9 mouse cellular contexts compared by ENCODE assay signal in the genomic region with DNA sequence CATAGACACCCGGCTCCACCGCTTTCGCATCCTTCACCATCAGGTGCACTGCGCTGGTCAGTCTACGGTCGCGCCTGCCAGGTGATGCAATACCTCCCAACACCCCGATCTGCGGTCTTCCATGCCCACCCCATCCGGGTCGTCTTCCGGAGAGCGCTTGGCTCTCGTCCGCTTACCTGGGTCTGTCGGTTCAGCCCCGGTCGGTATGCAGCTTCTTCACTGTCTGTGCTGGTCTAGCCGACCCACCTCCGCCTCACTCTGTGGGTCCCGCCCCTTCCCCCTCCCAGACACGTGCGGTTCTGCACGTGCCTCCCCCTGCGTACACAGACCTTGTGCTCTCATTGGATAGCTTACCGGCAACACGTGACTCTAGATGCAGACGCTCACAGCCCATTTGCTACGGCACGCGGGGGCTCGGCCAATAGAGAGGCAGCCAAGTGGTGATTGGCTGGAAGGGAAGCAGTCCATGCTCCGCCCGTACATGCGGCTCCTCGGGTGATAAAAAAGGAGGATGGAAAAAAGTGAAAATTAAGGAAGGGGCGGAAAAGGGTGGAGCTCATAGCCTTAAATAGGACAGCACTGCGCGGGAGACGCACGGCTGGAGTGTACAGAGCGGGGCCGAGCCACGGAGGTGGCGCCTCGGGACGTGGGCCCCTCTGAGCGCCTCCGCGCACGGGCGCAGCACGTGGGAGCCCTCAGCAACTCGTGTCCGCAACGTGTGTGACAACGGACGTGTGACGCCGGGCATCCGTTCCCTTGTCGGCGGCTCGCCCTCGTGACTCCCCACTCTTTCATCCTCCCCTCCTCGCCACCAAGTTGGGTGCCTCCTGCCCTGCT. TPM values are rescaled to one million over a fixed set of nuclear protein-coding genes. Genes with fewer than 3 reads are reported as not detected.
DNase-seq lines count a peak whose midpoint lies in the region; ATAC-seq and TF ChIP-seq lines count a peak whose summit lies in the region.
"Had no signal": no experiment of that assay in that cellular context is flagged by ENCODE, and none has a peak within 500 bp of the region (broad histone marks: within the 10 kb centered on the region; RNA-seq: fewer than 3 reads in every experiment).

A gene (minus strand): TSS at position 273 of the 837 bp plus-strand sequence.

- H3K36me3 ChIP-seq in embryonic facial prominence, embryonic 14.5 days (ENCODE audit: control insufficient read depth, insufficient read depth, low read length), result no peaks in the 10 kb centered on the region
- 0 out of 2 replicates have a peak, but pooled peaks cover 3% of the 10 kb centered on the region for H3K36me3 ChIP-seq in heart, adult 2 months (ENCODE audit: control insufficient read depth, insufficient read depth, low read length)
- H3K36me3 ChIP-seq in limb, embryonic 12.5 days, result no peaks in the 10 kb centered on the region
- no peaks in the 10 kb centered on the region for H3K36me3 ChIP-seq in midbrain, embryonic 14.5 days (ENCODE audit: control insufficient read depth, insufficient read depth, low read length)

- peak; percentile 95 for TF ChIP-seq EP300 in heart, adult 2 months (IDR thresholded peaks at IDR 0.05; ENCODE audit: insufficient read depth, low read depth, low read length)

- no peak for TF ChIP-seq CTCF in bone marrow, adult 2 months (IDR thresholded peaks at IDR 0.05; ENCODE audit: control insufficient read depth, insufficient read depth, low read length)
- TF ChIP-seq CTCF in heart, adult 2 months (IDR thresholded peaks at IDR 0.05), result no peak

- under 1% methylated on average over 61 of the region's 66 CpGs for WGBS in bone marrow, adult 2 months
- under 1% methylated on average over 42 of the region's 66 CpGs for WGBS in embryonic facial prominence, embryonic 14.5 days
- WGBS in heart, adult 2 months, result under 1% methylated on average over 66 of the region's 66 CpGs
- under 1% methylated on average over 66 of the region's 66 CpGs for WGBS in limb, embryonic 12.5 days
- under 1% methylated on average over 66 of the region's 66 CpGs for WGBS in midbrain, embryonic 14.5 days

- peak; percentile 99 for ATAC-seq in embryonic facial prominence, embryonic 14.5 days (ENCODE audit: low read depth)
- ATAC-seq in limb, embryonic 12.5 days (ENCODE audit: insufficient number of reproducible peaks, insufficient read depth, low FRiP score, low TSS enrichment, low read depth), result peak; percentile 98
- peak; percentile 100 for ATAC-seq in midbrain, embryonic 14.5 days (ENCODE audit: low FRiP score, low TSS enrichment)

- H3K27me3 ChIP-seq in embryonic facial prominence, embryonic 14.5 days (replicated peaks; ENCODE audit: control insufficient read depth, insufficient read depth, low read length), result no peaks in the 10 kb centered on the region
- no peaks in the 10 kb centered on the region for H3K27me3 ChIP-seq in heart, adult 2 months (ENCODE audit: control insufficient read depth, insufficient read depth, low read length)
- H3K27me3 ChIP-seq in limb, embryonic 12.5 days, result no peaks in the 10 kb centered on the region
- no peaks in the 10 kb centered on the region; the same call in 1 of the 2 replicates for H3K27me3 ChIP-seq in midbrain, embryonic 14.5 days (ENCODE audit: control insufficient read depth, insufficient read depth, low read length)
- H3K27me3 ChIP-seq: CH12.LX had no signal

- H3K27ac ChIP-seq in bone marrow, adult 2 months (ENCODE audit: control insufficient read depth, insufficient read depth, low read depth, low read length, poor library complexity), result no peak within 1 kb of the TSS; the same call in 1 of the 2 replicates
- peak within 1 kb of the TSS; percentile 44 for H3K27ac ChIP-seq in embryonic facial prominence, embryonic 14.5 days (replicated peaks; ENCODE audit: low read depth, low read length)
- peak within 1 kb of the TSS; percentile 66 for H3K27ac ChIP-seq in heart, adult 2 months
- H3K27ac ChIP-seq in limb, embryonic 12.5 days, result no peak within 1 kb of the TSS
- H3K27ac ChIP-seq in midbrain, embryonic 14.5 days (replicated peaks; ENCODE audit: low read depth, low read length), result no peak within 1 kb of the TSS

- H3K9me3 ChIP-seq in embryonic facial prominence, embryonic 14.5 days (ENCODE audit: control insufficient read depth, low read length), result no peaks in the 10 kb centered on the region
- no peaks in the 10 kb centered on the region for H3K9me3 ChIP-seq in limb, embryonic 12.5 days
- no peaks in the 10 kb centered on the region for H3K9me3 ChIP-seq in midbrain, embryonic 14.5 days (ENCODE audit: control insufficient read depth, low read length)

- peak within 1 kb of the TSS; percentile 56 for H3K9ac ChIP-seq in embryonic facial prominence, embryonic 14.5 days (ENCODE audit: low read depth, low read length)
- H3K9ac ChIP-seq in heart, adult 2 months (ENCODE audit: low read depth, low read length), result peak within 1 kb of the TSS; percentile 75
- peak within 1 kb of the TSS; percentile 50 for H3K9ac ChIP-seq in limb, embryonic 12.5 days (replicated peaks)
- peak within 1 kb of the TSS; percentile 37; the same call in 1 of the 2 replicates for H3K9ac ChIP-seq in midbrain, embryonic 14.5 days (replicated peaks; ENCODE audit: low read length)

- H3K4me3 ChIP-seq in bone marrow, adult 2 months (replicated peaks; ENCODE audit: control insufficient read depth, low read depth, low read length), result peak within 1 kb of the TSS; percentile 61
- peak within 1 kb of the TSS; percentile 49 for H3K4me3 ChIP-seq in embryonic facial prominence, embryonic 14.5 days (ENCODE audit: low read depth, low read length)
- H3K4me3 ChIP-seq in heart, adult 2 months, result peak within 1 kb of the TSS; percentile 66
- H3K4me3 ChIP-seq in limb, embryonic 12.5 days (replicated peaks), result peak within 1 kb of the TSS; percentile 56
- peak within 1 kb of the TSS; percentile 54 for H3K4me3 ChIP-seq in midbrain, embryonic 14.5 days (replicated peaks; ENCODE audit: low read depth, low read length)

- peak; percentile 99 for DNase-seq in 3T3-L1 (ENCODE audit: low read depth, low spot score)
- peak; percentile 99 for DNase-seq in embryonic facial prominence, embryonic 14.5 days (ENCODE audit: low spot score)
- peak; percentile 90 to 95 for DNase-seq in heart, adult 2 months
- DNase-seq in kidney, adult 8-10 months, result peak; percentile 96 to 99
- peak; percentile 97 for DNase-seq in midbrain, embryonic 14.5 days
- DNase-seq in spleen, adult 12 weeks (ENCODE audit: low spot score), result peak; percentile 74

- TF ChIP-seq POLR2A in bone marrow, adult 2 months (IDR thresholded peaks at IDR 0.05; ENCODE audit: borderline replicate concordance, control insufficient read depth, low read depth, low read length), result peak; percentile 39; the same call in 1 of the 2 replicates
- TF ChIP-seq POLR2A in heart, adult 2 months (IDR thresholded peaks at IDR 0.05; ENCODE audit: insufficient read depth, low read depth, low read length), result peak; percentile 81

- H3K79me2 ChIP-seq in heart, adult 2 months (replicated peaks; ENCODE audit: control insufficient read depth, insufficient read depth, low read length), result no peaks in the 10 kb centered on the region

- intact Hi-C loops in heart, adult 2 months (cut with DNase I), result loop anchor here (5.0 kb wide), 1 partner anchor 170 kb away; no protein-coding TSS in a partner anchor

- H3K4me2 ChIP-seq in embryonic facial prominence, embryonic 14.5 days (ENCODE audit: low read depth, low read length), result peak within 1 kb of the TSS; percentile 93
- peak within 1 kb of the TSS; percentile 99 for H3K4me2 ChIP-seq in limb, embryonic 12.5 days
- H3K4me2 ChIP-seq in midbrain, embryonic 14.5 days (ENCODE audit: low read length), result peak within 1 kb of the TSS; percentile 98

- no peaks in the 10 kb centered on the region for H3K4me1 ChIP-seq in bone marrow, adult 2 months (ENCODE audit: control insufficient read depth, insufficient read depth, low read length)
- H3K4me1 ChIP-seq in embryonic facial prominence, embryonic 14.5 days (ENCODE audit: control insufficient read depth, insufficient read depth, low read length), result peaks cover 11% of the 10 kb centered on the region; the same call in 1 of the 2 replicates
- H3K4me1 ChIP-seq in heart, adult 2 months (ENCODE audit: control insufficient read depth, insufficient read depth, low read length), result peaks cover 3% of the 10 kb centered on the region
- H3K4me1 ChIP-seq in limb, embryonic 12.5 days (replicated peaks), result peaks cover 12% of the 10 kb centered on the region
- peaks cover 9% of the 10 kb centered on the region; the same call in 1 of the 2 replicates for H3K4me1 ChIP-seq in midbrain, embryonic 14.5 days (ENCODE audit: control insufficient read depth, insufficient read depth, low read length)

RNA-seq across cellular contexts. Expression of the gene that starts here (rescaled TPM):
- polyA plus RNA-seq in bone marrow, adult 2 months (2011; ENCODE audit: insufficient read depth, insufficient read length, low replicate concordance, missing spikeins), result 2.5 and 8.7 TPM in 2 replicates
- polyA plus RNA-seq in embryonic facial prominence, embryonic 14.5 days (2014; fragmentation: Nextera tagmentation; extraction: Ambion mirVana), result 4.1 and 4.4 TPM in 2 replicates
- 10 to 100 TPM in 1 of 2 experiments, 1 to 10 TPM in 1; 5.1 to 27.0 TPM for total RNA-seq in heart, adult 2 months (2021)
- 5.0 and 7.7 TPM in 2 replicates for polyA plus RNA-seq in heart, adult 2 months (2012; rRNA removed)
- polyA plus RNA-seq in limb, embryonic 12.5 days (2016; fragmentation: Nextera tagmentation; extraction: Ambion mirVana), result 8.5 and 10.2 TPM in 2 replicates
- polyA plus RNA-seq in midbrain, embryonic 14.5 days (2014; fragmentation: Nextera tagmentation; extraction: Ambion mirVana), result 3.1 and 3.9 TPM in 2 replicates

Comparison
In these comparisons a context has a peak if more than half of its experiments do, and no peak if none do; other contexts are left out.
1. H3K27ac ChIP-seq: peak in embryonic facial prominence, embryonic 14.5 days (single experiment) and heart, adult 2 months (single experiment); none in bone marrow, adult 2 months (single experiment), limb, embryonic 12.5 days (single experiment) and midbrain, embryonic 14.5 days (single experiment).
2. Peak in every context shown above with its lines, with median percentiles within 50 percentile points of each other: DNase-seq, H3K4me3 ChIP-seq, ATAC-seq, H3K4me2 ChIP-seq and H3K9ac ChIP-seq.